Mouse (Mus musculus) adipose tissue, adult 10 weeks (tissue): Measurements from ENCODE around the gene Rnf114. TPM values are rescaled to one million over a fixed set of nuclear protein-coding genes. Genes with fewer than 3 reads are reported as not detected.

Experiments used
- polyA plus RNA-seq: library from polyadenylated mRNA; stranded (reverse); fragments of 350-450 nt; fragmentation: Illumina TruSeq; extraction: RNeasy Lipid Tissue Mini Kit (QIAGEN cat#74804); gene quantifications from one replicate; pipeline ENCODE4 v1.2.3, GENCODE M21; 2014; ENCODE audit warnings: low read depth, low replicate concordance

Gene Rnf114
- 72.6 TPM for polyA plus RNA-seq

GRCm38 (mm10) chr2:167491757-167492708, at the start of gene Rnf114:
TSS of gene Rnf114 (plus strand) at chr2:167492645.

GRCm38 (mm10) chr2:167492713-167493636, 530 bp downstream of the Rnf114 start, which contains the start of gene Spata2:
TSS of gene Spata2 (minus strand) at chr2:167492887.

GRCm38 (mm10) chr2:167537476-167538297, 45.2 kb downstream of the Rnf114 start, which contains the start of gene Snai1:
TSS of gene Snai1 (plus strand) at chr2:167538195.

Other genes starting within 250 kb of the Rnf114 start
- gene B4galt5, start 143.5 kb upstream of the Rnf114 start, polyA plus RNA-seq, result 10.5 TPM
- gene Slc9a8, start 70.9 kb upstream of the Rnf114 start, polyA plus RNA-seq, result 29.0 TPM
- gene Spata2, start 242 bp downstream of the Rnf114 start, polyA plus RNA-seq, result 13.1 TPM
- gene Snai1, start 45.5 kb downstream of the Rnf114 start, polyA plus RNA-seq, result 3.5 TPM
- gene Ube2v1, start 139.4 kb downstream of the Rnf114 start, polyA plus RNA-seq, result 134 TPM
- 0.61 TPM for gene Gm20431, start 168.9 kb downstream of the Rnf114 start, polyA plus RNA-seq
- gene Cebpb, start 196.3 kb downstream of the Rnf114 start, polyA plus RNA-seq, result 18.6 TPM
- gene Tmem189, start 197.2 kb downstream of the Rnf114 start, polyA plus RNA-seq, result 96.8 TPM